Mouse (Mus musculus): Measurements from ENCODE around the gene Lrrc8c.

- TF ChIP-seq CTCF (IDR thresholded peaks at IDR 0.05; ENCODE audit: control insufficient read depth, insufficient read depth, low read length), result no peak
- TF ChIP-seq POLR2A (IDR thresholded peaks at IDR 0.05; ENCODE audit: borderline replicate concordance, control insufficient read depth, low read depth, low read length), result no peak
Measured at GRCm38 (mm10) chr5:105589119-105589518, 69.9 kb downstream of the Lrrc8c start.

All from bone marrow, adult 2 months (tissue).